Mouse (Mus musculus) embryonic fibroblast, embryonic 13.5 days (primary cell): ENCODE measurements at regions not wholly inside any gene's neighbourhood (a gene's known extent, or its start where the extent isn't known, plus 50 kb on each side); places are given as distances from the start of the nearest gene placed in this dataset.

ENCODE experiments used
- H3K27ac ChIP-seq: 2 replicates; pipeline ENCODE4 v1.5.1; 2012; ENCODE audit warnings: low read length, control low read depth, inconsistent platforms; ENCODE audit not compliant: insufficient read depth
- H3K4me1 ChIP-seq: 2 replicates; pipeline ENCODE4 v1.6.1; 2011; ENCODE audit warnings: low read length; ENCODE audit not compliant: control insufficient read depth, insufficient read depth
- H3K4me3 ChIP-seq: 2 replicates; pipeline ENCODE4 v1.5.1; 2011; ENCODE audit warnings: mild to moderate bottlenecking, control low read depth, low read length; ENCODE audit not compliant: insufficient read depth
- CTCF ChIP-seq: IDR thresholded peaks from 2 replicates; pipeline ENCODE4 v1.5.1; 2011; ENCODE audit warnings: mild to moderate bottlenecking, control low read depth, low read length, moderate library complexity, borderline replicate concordance; ENCODE audit not compliant: insufficient read depth
- POLR2A ChIP-seq: IDR thresholded peaks from 2 replicates; pipeline ENCODE4 v1.6.1; 2011; ENCODE audit warnings: low read depth, mild to moderate bottlenecking, control low read depth, low read length, moderate library complexity

DNA sequence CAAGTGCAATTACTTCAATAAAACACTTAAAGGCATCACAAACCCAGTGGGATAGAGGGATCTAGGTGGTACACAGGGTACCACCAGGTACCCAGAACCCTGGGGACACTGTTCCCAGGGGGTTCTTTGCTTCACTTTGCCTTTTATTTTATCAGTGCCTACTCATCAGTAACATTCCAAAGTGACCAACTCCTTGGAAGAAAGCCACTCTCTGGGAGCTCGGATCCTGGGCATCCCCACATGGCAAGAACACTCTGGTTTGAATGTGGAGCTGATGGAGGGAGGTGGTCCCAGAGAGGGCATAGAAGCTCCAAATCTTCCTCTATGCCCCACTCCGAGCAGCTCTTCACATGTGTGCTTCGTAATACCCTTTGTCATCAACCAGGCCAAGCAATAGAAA lies 137.9 kb upstream of the 1700016C15Rik start:
- H3K4me1 ChIP-seq: no peaks in the 10 kb centered on the region
- no peak overlapping the region for H3K4me3 ChIP-seq
- no peak for TF ChIP-seq POLR2A
- no peak for TF ChIP-seq CTCF
- no peak overlapping the region for H3K27ac ChIP-seq

DNA sequence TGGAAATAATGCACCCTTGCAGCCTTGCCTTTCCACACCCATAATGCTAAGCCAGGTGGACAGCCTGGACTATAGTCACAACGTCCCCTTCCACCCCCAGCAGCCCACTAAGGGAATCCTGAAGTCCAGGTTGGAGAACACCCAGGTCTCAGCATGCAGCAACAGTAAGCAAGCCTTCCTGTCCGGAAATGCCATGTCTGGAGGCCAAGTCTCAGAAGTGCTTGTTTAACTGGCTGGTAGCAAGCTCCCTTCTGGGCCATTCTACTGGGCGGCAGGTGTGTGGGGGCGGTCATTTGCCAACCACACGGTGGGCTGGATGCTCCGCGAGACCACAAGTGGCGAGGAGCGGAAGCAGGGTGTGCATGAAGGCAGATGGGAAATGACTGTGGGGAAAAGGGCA lies 137.3 kb upstream of the 1700016C15Rik start:
- H3K4me3 ChIP-seq: no peak overlapping the region
- no peaks in the 10 kb centered on the region for H3K4me1 ChIP-seq
- no peak overlapping the region for H3K27ac ChIP-seq
- TF ChIP-seq CTCF (no peak), POLR2A (no peak)

DNA sequence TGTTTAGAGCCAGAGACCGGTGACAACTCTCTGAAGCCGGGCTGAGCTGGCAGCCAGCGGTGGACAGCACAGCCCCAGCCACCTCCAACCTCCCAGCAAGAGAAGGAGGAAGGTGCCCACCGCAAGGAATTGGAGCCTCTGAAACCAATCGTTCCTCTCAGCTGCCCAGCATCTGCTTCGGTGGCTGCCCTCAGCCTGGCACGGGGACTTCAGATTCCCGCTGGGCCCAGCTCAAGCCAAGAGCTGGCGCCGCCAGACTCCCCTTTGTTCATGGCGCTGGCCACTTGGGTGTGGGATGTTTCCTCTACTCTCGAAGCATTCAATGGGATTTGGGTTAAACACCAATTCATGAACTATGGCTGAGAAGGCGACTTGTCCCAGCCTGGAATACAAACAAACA lies 135.3 kb upstream of the 1700016C15Rik start:
- H3K4me3 ChIP-seq: no peak overlapping the region
- no peaks in the 10 kb centered on the region for H3K4me1 ChIP-seq
- H3K27ac ChIP-seq: no peak overlapping the region
- TF ChIP-seq CTCF (no peak), POLR2A (no peak)

DNA sequence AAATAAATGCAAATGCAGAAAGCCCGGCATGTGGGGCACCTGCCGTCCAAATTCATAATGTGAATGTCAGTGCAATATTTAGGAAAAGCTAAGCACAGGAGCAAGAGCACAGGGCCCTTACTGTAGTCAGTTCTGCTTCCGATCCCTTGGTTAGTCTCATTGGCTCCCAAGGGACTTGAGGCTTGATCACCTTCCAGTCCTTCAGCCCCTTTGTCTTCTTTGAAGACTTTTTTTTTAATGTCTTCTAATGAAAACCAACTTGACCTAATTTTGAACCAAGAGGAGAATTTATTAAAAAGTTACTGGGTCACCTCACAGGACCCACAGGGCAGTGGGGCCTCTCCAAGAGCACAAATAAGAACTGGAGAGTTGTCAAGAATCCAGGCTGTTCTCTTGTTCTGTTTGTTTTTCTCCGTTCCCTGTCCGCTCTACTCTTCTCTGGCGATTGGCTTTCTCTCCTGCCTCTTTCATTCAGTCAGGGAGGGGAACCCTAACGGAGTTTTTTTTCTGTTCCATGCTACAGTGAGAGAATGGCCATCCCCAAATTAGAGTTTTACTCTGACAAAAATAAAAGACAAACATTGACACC lies 134.2 kb upstream of the 1700016C15Rik start:
- Histone ChIP-seq H3K4me1 (no peaks in the 10 kb centered on the region), H3K27ac (no peak overlapping the region), H3K4me3 (no peak overlapping the region)
- TF ChIP-seq CTCF (no peak), POLR2A (no peak)

DNA sequence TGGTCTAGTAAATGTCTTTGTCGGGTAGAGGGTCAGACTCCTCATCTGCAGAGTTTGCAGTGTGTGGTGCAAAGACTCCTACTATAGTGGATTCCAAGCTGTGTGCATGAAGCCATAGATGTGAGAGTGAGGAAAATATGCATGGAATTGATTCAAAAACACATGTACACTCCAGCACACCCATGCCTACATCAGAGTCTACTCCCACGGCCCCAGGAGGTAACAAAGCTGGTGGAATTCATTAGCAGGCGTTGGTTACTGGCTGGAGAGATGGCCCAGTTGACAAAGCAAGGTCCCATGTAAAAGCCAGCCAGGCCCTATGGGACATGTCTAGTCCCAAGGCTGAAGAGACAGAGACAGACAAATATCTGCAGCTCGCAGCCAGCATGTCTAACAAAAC lies 132.6 kb upstream of the 1700016C15Rik start:
- H3K4me3 ChIP-seq: no peak overlapping the region
- TF ChIP-seq POLR2A: no peak
- TF ChIP-seq CTCF: no peak
- H3K4me1 ChIP-seq: no peaks in the 10 kb centered on the region
- H3K27ac ChIP-seq: no peak overlapping the region

DNA sequence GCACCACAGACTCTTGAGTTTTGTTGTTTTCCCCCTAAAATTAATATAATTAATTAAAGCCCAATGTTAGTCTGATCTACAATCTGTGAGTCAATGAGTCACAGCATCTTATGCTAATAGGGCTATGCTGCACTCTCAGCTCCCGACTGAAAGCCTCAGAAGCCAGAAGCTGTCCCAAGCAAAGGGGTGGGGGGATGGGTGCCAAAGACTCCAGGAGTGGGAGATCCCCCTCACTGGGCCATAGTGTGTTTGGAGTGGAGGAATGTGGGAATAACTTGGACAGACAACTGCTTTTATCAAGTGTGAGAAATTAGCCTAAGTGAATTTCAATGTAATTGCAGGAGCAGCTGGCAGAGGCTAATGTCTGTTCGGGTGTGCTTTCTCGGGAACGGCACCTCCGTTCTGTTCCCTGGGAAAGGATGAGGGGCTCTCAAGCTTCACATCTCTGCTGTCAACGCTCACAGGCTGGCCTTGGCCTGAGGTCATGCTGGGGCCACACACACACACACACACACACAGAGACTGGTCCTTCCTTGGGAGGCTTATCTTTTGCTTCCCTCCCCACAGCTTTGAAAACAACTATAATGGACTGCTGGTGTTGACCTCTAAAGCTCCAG lies 124.2 kb upstream of the 1700016C15Rik start:
- Histone ChIP-seq H3K27ac (no peak overlapping the region), H3K4me1 (no peaks in the 10 kb centered on the region), H3K4me3 (no peak overlapping the region)
- TF ChIP-seq POLR2A (no peak), CTCF (no peak)

DNA sequence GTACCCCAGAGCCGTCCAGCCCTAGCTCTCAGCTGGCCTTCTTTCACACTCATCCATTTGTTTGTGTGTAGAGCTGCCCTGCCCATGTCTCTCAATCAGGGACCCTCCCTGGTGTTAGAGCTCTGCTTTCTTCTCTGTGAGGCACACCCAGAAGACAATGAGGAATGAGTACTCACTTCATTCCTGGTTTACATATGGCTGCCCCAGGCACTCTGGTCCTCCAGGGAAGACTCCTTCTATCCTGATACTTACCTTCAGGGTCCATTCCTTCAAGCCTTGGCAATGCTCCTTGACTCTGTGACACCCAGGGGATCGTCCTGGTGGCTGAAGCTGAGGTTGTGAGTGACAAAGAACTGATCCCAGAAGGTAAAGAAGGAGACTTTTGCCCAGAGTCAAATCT lies 122.0 kb upstream of the 1700016C15Rik start:
- Histone ChIP-seq H3K4me3 (no peak overlapping the region), H3K27ac (no peak overlapping the region), H3K4me1 (no peaks in the 10 kb centered on the region)
- TF ChIP-seq CTCF: no peak
- TF ChIP-seq POLR2A: no peak

DNA sequence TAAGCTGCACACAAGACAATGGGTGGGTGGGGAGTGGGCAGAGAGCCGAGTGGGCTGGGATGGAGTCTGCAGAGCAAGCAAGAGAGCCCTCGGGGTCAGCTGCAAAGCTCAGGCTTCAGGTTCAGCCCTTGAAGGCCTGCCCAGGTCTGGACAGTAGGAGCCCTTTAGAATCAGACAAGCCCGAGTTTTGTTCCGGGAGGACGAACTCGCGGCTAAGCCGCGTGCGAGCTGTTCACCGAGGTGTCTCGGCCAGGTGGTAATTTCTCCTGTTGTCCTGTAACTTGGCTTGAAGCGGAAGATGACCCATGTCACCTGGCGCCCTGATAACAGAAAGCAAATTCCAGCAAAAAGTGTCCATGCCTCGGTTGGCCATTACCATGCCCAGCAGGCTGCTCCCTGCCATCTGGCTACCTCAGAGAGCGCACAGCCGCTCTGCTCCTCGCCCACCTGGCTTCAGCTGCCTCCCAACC lies 121.0 kb upstream of the 1700016C15Rik start:
- Histone ChIP-seq H3K27ac (no peak overlapping the region), H3K4me1 (no peaks in the 10 kb centered on the region), H3K4me3 (no peak overlapping the region)
- no peak for TF ChIP-seq CTCF
- no peak for TF ChIP-seq POLR2A

- no peak overlapping the region for H3K27ac ChIP-seq
Observed at GRCm38 (mm10) chr1:177609226-177609625, 120.4 kb upstream of the 1700016C15Rik start.

GRCm38 (mm10) chr1:177609683-177610082 lies 119.9 kb upstream of the 1700016C15Rik start:
- H3K4me1 ChIP-seq: no peaks in the 10 kb centered on the region
- no peak for TF ChIP-seq POLR2A
- TF ChIP-seq CTCF: no peak
- H3K4me3 ChIP-seq: no peak overlapping the region
- no peak overlapping the region for H3K27ac ChIP-seq

More at GRCm38 (mm10) chr1:177609226-177609625, 120.4 kb upstream of the 1700016C15Rik start:
- H3K4me3 ChIP-seq: no peak overlapping the region
- H3K4me1 ChIP-seq: no peaks in the 10 kb centered on the region
- TF ChIP-seq CTCF: no peak
- no peak for TF ChIP-seq POLR2A
